Mouse (Mus musculus) mouse trophoblast stem cell (cell line): ENCODE measurements around the gene Eno4.
"Not testable (repeated sequence)": the region's sequence is repeated elsewhere in the genome, so short reads cannot be mapped to it uniquely, and the experiment has no call there.

Source experiments
- in situ Hi-C, 2 experiments: fragments of 300-500 bp; cut with MseI, MboI; formaldehyde crosslinking; loops; 2 replicates in 1 of 2; 3 replicates in 1 of 2; pipeline ENCODE4 v1.15.1; 2025

Eno4 gene

GRCm38 (mm10) chr19:58942841-58943828 is at the start of gene Eno4, which contains the start of gene Hspa12a:
Eno4 (plus strand) TSS chr19:58943425.
Hspa12a (minus strand) TSS chr19:58943654.
- in situ Hi-C loops = no loop called here

GRCm38 (mm10) chr19:58896216-58896615 is 47.0 kb upstream of the Eno4 start:
- in situ Hi-C loops = no loop called here

- in situ Hi-C loops = not testable (repeated sequence)
Observed at GRCm38 (mm10) chr19:58900471-58900870, 42.8 kb upstream of the Eno4 start.

- in situ Hi-C loops = no loop called here
Observed at GRCm38 (mm10) chr19:58903079-58903898, 39.9 kb upstream of the Eno4 start.

GRCm38 (mm10) chr19:58903899-58904327 is 39.3 kb upstream of the Eno4 start:
- in situ Hi-C loops = no loop called here

GRCm38 (mm10) chr19:58906685-58907084 is 36.5 kb upstream of the Eno4 start:
- in situ Hi-C loops = loop anchor here (5.0 kb wide), 1 partner anchor 99 kb away; no protein-coding TSS in a partner anchor

GRCm38 (mm10) chr19:58908018-58908417 is 35.2 kb upstream of the Eno4 start:
- in situ Hi-C loops = loop anchor here (5.0 kb wide), 1 partner anchor 101 kb away; no protein-coding TSS in a partner anchor

GRCm38 (mm10) chr19:58910941-58911368 is 32.3 kb upstream of the Eno4 start:
- in situ Hi-C loops = loop anchor here (5.0 kb wide), 2 partner anchors 281 to 286 kb away; no protein-coding TSS in a partner anchor

GRCm38 (mm10) chr19:58911386-58911785 is 31.8 kb upstream of the Eno4 start:
- in situ Hi-C loops = loop anchor here (5.0 kb wide), 2 partner anchors 281 to 286 kb away; no protein-coding TSS in a partner anchor

- in situ Hi-C loops = loop anchor here (5.0 kb wide), 2 partner anchors 279 to 284 kb away; no protein-coding TSS in a partner anchor
Observed at GRCm38 (mm10) chr19:58913301-58913700, 29.9 kb upstream of the Eno4 start.

GRCm38 (mm10) chr19:58918597-58918996 is 24.6 kb upstream of the Eno4 start:
- in situ Hi-C loops = no loop called here

GRCm38 (mm10) chr19:58919148-58919547 is 24.1 kb upstream of the Eno4 start:
- in situ Hi-C loops = no loop called here

GRCm38 (mm10) chr19:58931081-58931800 is 12.0 kb upstream of the Eno4 start:
- in situ Hi-C loops = no loop called here

GRCm38 (mm10) chr19:58933062-58933461 is 10.2 kb upstream of the Eno4 start:
- in situ Hi-C loops = no loop called here

GRCm38 (mm10) chr19:58945959-58946358 is 2.7 kb downstream of the Eno4 start:
- in situ Hi-C loops = no loop called here

GRCm38 (mm10) chr19:58951521-58951920 is 8.3 kb downstream of the Eno4 start:
- in situ Hi-C loops = no loop called here

- in situ Hi-C loops = no loop called here
Observed at GRCm38 (mm10) chr19:58952236-58952635, 9.0 kb downstream of the Eno4 start.

GRCm38 (mm10) chr19:58954779-58955178 is 11.6 kb downstream of the Eno4 start:
- in situ Hi-C loops = no loop called here

- in situ Hi-C loops = no loop called here
Observed at GRCm38 (mm10) chr19:58963011-58963410, 19.8 kb downstream of the Eno4 start.

- in situ Hi-C loops = no loop called here
Observed at GRCm38 (mm10) chr19:58968731-58969506, 25.7 kb downstream of the Eno4 start.
